Mouse (Mus musculus): ENCODE data around the gene Trim50.

DNA sequence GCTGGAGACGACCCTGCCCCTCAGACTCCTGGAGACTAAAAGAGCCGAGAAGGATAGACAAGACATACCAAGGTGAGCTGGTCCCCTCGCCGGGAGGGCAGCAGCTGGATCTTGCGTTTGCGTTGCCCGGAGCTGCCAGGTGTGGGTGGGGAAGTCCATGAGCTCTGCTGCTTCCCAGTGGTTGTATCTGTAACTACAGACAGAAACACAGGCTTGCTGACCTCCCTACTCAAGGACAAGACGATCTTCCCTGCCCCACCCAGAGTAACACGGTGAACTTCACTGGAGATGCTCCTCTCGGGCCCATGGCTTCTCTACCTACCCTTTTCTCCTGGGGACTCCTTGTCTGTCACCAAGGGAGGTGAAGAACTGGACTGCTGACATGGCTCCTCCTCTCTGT is 30.7 kb downstream of the Trim50 start:
- TF ChIP-seq POLR2A (IDR thresholded peaks at IDR 0.05; ENCODE audit: insufficient read depth, low read length) (no peak), EP300 (IDR thresholded peaks at IDR 0.05; ENCODE audit: insufficient read depth, low read depth, low read length) (no peak)

Measured in ES-Bruce4 (cell line).